Mouse (Mus musculus) left cerebral cortex, postnatal 10 days (tissue): ENCODE measurements around the gene Col27a1. TPM values are rescaled to one million over a fixed set of nuclear protein-coding genes. Genes with fewer than 3 reads are reported as not detected.
A peak's percentile ranks its signal among the peaks of the same experiment; 100 is the strongest.

Experiments
- DNase-seq, 2 experiments: peaks; one replicate each; pipeline ENCODE4 v3.0.0; 2021 to 2022; ENCODE audit warnings: low spot score in 2 of 2, mixed read lengths in 1 of 2; ENCODE audit errors: extremely low spot score in 1 of 2
- intact Hi-C: fragments of 180-260 bp; cut with DNase I; formaldehyde crosslinking; loops from one replicate; pipeline ENCODE4 v1.15.1; 2025
- microRNA-seq: library from miRNA; unstranded; fragments of <30 nt; microRNA quantifications from one replicate; pipeline ENCODE4 v1.2.0, GENCODE M21; 2022
- total RNA-seq, 2 experiments: library from RNA; stranded (reverse); gene quantifications; 2 replicates each; pipeline ENCODE4 v1.2.3; 2021

Gene Col27a1
- total RNA-seq, 2 experiments from 2014 or later = 2.5 to 3.3 TPM

- no peak for DNase-seq
- intact Hi-C loops = no loop called here
These were observed 170.5 kb downstream of the Col27a1 start for GRCm38 (mm10) chr4:63384262-63384661.

Small RNA genes lying within 50 kb of the gene (microRNA-seq; reads per million reads assigned to microRNA genes)
- gene Mir455 = 675 reads per million, percentile 74 among the genes with 10 or more reads in this experiment

Other genes starting within 250 kb of the Col27a1 start
- 1 to 10 TPM; 8.3 to 9.3 TPM for gene Zfp618, start 248.4 kb upstream of the Col27a1 start, total RNA-seq
- not detected for gene Ambp, start 59.2 kb upstream of the Col27a1 start, total RNA-seq
- gene Kif12, start 41.9 kb upstream of the Col27a1 start, total RNA-seq = not detected
- gene Orm1, start 130.6 kb downstream of the Col27a1 start, total RNA-seq = not detected
- gene Orm3, start 142.2 kb downstream of the Col27a1 start, total RNA-seq = not detected
- not detected for gene Orm2, start 148.4 kb downstream of the Col27a1 start, total RNA-seq
- gene Akna, start 189.3 kb downstream of the Col27a1 start, total RNA-seq = 1 to 10 TPM; 3.4 to 4.8 TPM